Mouse (Mus musculus): ENCODE results near the gene Cracr2b. TPM values are rescaled to one million over a fixed set of nuclear protein-coding genes. Genes with fewer than 3 reads are reported as not detected.

The Cracr2b gene
- total and polyA plus RNA-seq, 2 experiments from 2014 or later, result 5.3 to 5.9 TPM

DNA sequence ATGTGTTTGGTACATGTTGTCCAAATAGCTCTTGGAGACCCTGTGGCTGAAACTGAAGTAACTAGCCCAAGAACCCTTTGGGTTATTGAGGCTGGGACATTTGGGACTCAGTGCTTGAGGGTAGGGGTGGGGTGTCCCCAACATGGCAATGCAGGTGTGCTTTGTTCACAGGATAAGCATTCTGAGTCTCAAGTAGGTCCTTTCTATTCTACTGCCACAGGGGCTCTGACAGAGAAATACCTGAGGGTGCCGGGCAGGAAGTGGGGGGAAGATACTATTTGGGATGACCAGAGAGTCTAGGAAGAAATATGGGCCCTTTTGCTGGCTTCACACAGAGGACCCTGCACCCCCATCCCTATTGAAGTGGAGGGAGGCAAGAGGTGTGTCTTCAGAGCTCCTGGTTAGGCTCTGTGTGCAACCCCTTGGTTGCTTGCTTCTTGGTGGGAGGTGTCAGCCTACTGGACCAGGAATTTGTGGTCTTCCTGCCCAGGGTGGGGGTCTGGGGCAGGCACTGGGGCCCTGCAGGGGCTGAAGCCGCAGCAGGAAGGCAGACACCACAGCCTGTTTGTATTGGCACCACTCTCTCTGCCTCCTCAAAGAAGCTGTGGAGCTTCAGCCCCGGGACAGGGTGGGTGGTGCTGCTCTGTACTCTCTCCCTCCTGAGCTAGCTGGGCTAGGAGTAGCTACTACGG, 16.8 kb downstream of the Cracr2b start:
- Histone ChIP-seq H3K4me3 (ENCODE audit: low read depth, low read length) (no peak overlapping the region), H3K36me3 (ENCODE audit: insufficient read depth, low read length) (peaks cover 1% of the 10 kb centered on the region), H3K9me3 (ENCODE audit: low read length) (no peaks in the 10 kb centered on the region), H3K4me1 (ENCODE audit: insufficient read depth, low read length) (peaks cover 10% of the 10 kb centered on the region), H3K27ac (ENCODE audit: low read depth, low read length) (no peak overlapping the region), H3K27me3 (ENCODE audit: insufficient read depth, low read length) (peaks cover 12% of the 10 kb centered on the region), H3K4me2 (ENCODE audit: low read depth, low read length, poor library complexity, severe bottlenecking) (no peak overlapping the region), H3K9ac (replicated peaks; ENCODE audit: low read length, poor library complexity, severe bottlenecking) (no peak overlapping the region)
- ATAC-seq (ENCODE audit: low FRiP score) (no peak), DNase-seq (ENCODE audit: low spot score) (no peak)
- TF ChIP-seq CTCF (IDR thresholded peaks at IDR 0.05), result no peak
- 75% methylated on average over 4 of the region's 4 CpGs for WGBS

DNA sequence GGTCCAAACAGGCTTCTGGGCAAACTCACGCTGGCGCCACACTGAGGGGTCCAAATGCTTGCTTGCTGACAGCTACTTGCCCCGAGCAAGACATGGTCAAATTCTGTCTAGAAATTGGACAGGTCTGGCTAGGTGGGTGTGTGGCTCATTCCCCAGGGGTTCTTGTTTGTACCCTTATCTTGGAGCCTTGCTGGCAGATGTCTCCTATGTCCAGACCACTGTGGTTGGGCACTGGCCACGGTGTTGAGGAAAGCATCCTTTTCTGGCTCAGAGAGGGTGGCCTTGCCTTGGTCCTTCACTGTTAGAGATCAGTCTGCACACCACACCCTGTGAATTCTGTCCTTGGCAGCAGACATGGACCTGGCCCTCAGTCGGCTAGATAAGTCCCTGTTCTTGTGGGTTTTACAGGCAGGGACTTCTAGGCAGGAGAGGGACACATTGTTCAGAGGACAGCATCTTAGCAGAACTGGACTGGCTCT, 17.4 kb downstream of the Cracr2b start:
- H3K4me1 ChIP-seq (ENCODE audit: insufficient read depth, low read length), result peaks cover 16% of the 10 kb centered on the region
- WGBS, result 70% methylated on average over 5 of the region's 5 CpGs

GRCm38 (mm10) chr7:141480842-141481497, 20.1 kb downstream of the Cracr2b start:
- Histone ChIP-seq H3K4me3 (ENCODE audit: low read depth, low read length) (peak overlapping the region; percentile 69), H3K4me2 (ENCODE audit: low read depth, low read length, poor library complexity, severe bottlenecking) (peak overlapping the region; percentile 83), H3K27ac (ENCODE audit: low read depth, low read length) (peak overlapping the region; percentile 81), H3K36me3 (ENCODE audit: insufficient read depth, low read length) (no peaks in the 10 kb centered on the region), H3K9me3 (ENCODE audit: low read length) (no peaks in the 10 kb centered on the region), H3K4me1 (ENCODE audit: insufficient read depth, low read length) (peaks cover 15% of the 10 kb centered on the region; the same call in 1 of the 2 replicates), H3K9ac (replicated peaks; ENCODE audit: low read length, poor library complexity, severe bottlenecking) (0 out of 2 replicates have a peak overlapping the region, but pooled peaks have one; percentile 37), H3K27me3 (ENCODE audit: insufficient read depth, low read length) (peaks cover 8% of the 10 kb centered on the region)
- peak; percentile 94 for TF ChIP-seq CTCF (IDR thresholded peaks at IDR 0.05)
- DNase-seq (ENCODE audit: low spot score), result peak; percentile 91
- WGBS, result 6% methylated on average over 10 of the region's 10 CpGs
- peak; percentile 48 for ATAC-seq (ENCODE audit: low FRiP score)

More for the DNA sequence above, 17.4 kb downstream of the Cracr2b start:
- Histone ChIP-seq H3K36me3 (ENCODE audit: insufficient read depth, low read length) (no peaks in the 10 kb centered on the region), H3K27ac (ENCODE audit: low read depth, low read length) (no peak overlapping the region), H3K9ac (replicated peaks; ENCODE audit: low read length, poor library complexity, severe bottlenecking) (no peak overlapping the region), H3K9me3 (ENCODE audit: low read length) (no peaks in the 10 kb centered on the region), H3K27me3 (ENCODE audit: insufficient read depth, low read length) (peaks cover 12% of the 10 kb centered on the region), H3K4me3 (ENCODE audit: low read depth, low read length) (no peak overlapping the region), H3K4me2 (ENCODE audit: low read depth, low read length, poor library complexity, severe bottlenecking) (no peak overlapping the region)
- no peak for TF ChIP-seq CTCF (IDR thresholded peaks at IDR 0.05)
- no peak for DNase-seq (ENCODE audit: low spot score)
- no peak for ATAC-seq (ENCODE audit: low FRiP score)

DNA sequence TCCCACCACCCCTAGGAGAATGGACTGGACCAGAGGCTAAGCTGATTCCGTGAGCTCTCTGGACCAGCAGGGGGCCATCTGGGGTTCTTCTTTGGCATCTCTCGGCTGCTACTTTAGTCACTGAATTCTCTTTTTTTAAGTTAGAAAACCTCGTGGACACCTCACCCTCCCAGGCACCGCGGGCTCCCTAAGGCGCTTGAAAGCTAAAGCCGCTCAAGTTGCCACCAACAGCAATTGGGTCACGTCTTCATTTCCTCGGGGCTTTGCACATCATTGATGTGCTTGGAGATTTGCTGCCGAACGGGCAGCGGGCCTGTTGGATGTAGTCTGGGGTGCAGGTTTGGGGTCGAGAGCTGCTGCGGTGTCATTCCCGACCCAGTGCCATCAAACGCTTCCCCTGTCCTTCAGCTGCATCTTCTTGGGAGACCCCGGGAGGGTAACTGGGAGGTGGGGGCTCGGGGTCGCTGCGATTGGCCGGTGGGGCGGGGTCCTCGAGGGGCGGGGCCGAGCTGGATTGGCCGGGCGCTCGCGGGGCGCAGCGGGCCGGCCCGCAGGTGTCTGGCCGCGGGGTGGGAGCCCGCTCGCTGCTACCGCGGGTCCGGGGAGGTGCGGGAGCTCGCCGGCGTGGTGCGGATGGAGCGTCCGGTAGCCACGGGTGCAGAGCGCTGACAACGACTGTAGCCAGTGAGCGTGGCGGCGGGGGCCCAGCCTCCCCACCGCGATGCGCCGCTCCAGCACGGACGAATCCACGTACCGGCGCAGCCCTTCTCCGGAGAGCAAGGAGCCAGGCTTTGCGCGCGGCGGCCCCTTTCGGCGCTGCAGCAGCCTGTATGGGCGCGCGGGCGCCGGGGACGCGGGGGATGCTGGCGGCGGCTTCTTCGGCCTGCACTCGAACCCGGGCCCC, 20.9 kb downstream of the Cracr2b start:
- H3K27ac ChIP-seq (ENCODE audit: low read depth, low read length), result peak overlapping the region; percentile 81
- peaks cover 15% of the 10 kb centered on the region; the same call in 1 of the 2 replicates for H3K4me1 ChIP-seq (ENCODE audit: insufficient read depth, low read length)
- ATAC-seq (ENCODE audit: low FRiP score), result peak; percentile 56
- no peaks in the 10 kb centered on the region for H3K9me3 ChIP-seq (ENCODE audit: low read length)
- peak overlapping the region; percentile 83 for H3K4me2 ChIP-seq (ENCODE audit: low read depth, low read length, poor library complexity, severe bottlenecking)
- H3K36me3 ChIP-seq (ENCODE audit: insufficient read depth, low read length), result no peaks in the 10 kb centered on the region
- DNase-seq (ENCODE audit: low spot score), result peak; percentile 74
- H3K27me3 ChIP-seq (ENCODE audit: insufficient read depth, low read length), result peaks cover 4% of the 10 kb centered on the region; the same call in 1 of the 2 replicates
- TF ChIP-seq CTCF (IDR thresholded peaks at IDR 0.05), result peak; percentile 65
- H3K9ac ChIP-seq (replicated peaks; ENCODE audit: low read length, poor library complexity, severe bottlenecking), result peak overlapping the region; percentile 79
- peak overlapping the region; percentile 69 for H3K4me3 ChIP-seq (ENCODE audit: low read depth, low read length)
- WGBS, result 1% methylated on average over 78 of the region's 81 CpGs

DNA sequence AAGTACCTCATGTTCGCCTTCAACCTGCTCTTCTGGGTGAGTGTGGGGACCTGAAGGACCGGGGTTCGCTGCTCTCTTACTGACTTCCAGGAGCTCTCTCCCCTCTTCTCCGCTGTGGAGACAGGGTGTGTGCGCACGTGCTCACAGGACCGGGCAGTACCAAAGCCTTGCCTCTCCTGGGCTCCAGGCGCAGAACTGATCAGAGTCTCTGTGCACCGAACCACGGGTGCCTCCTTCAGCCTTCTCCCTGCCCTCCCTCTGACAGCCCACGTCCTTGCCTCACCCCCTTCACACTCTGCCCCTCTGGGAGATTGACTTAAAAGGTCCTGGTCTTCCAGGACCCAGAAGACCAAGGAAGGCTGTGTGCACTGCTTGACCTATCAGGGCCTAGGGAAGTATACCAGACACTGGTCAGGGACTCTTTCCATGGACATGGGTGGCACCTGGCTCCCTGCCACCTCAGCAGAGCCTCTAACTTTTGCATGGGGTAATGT, 21.7 kb downstream of the Cracr2b start:
- Histone ChIP-seq H3K9me3 (ENCODE audit: low read length) (no peaks in the 10 kb centered on the region), H3K4me3 (ENCODE audit: low read depth, low read length) (peak overlapping the region; percentile 69), H3K4me2 (ENCODE audit: low read depth, low read length, poor library complexity, severe bottlenecking) (peak overlapping the region; percentile 83), H3K27me3 (ENCODE audit: insufficient read depth, low read length) (no peaks in the 10 kb centered on the region), H3K27ac (ENCODE audit: low read depth, low read length) (peak overlapping the region; percentile 81), H3K9ac (replicated peaks; ENCODE audit: low read length, poor library complexity, severe bottlenecking) (peak overlapping the region; percentile 79), H3K4me1 (ENCODE audit: insufficient read depth, low read length) (peaks cover 15% of the 10 kb centered on the region; the same call in 1 of the 2 replicates), H3K36me3 (ENCODE audit: insufficient read depth, low read length) (no peaks in the 10 kb centered on the region)
- WGBS, result 2% methylated on average over 11 of the region's 11 CpGs
- peak; percentile 6; the same call in 1 of the 2 replicates for ATAC-seq (ENCODE audit: low FRiP score)
- TF ChIP-seq CTCF (IDR thresholded peaks at IDR 0.05), result no peak
- no peak for DNase-seq (ENCODE audit: low spot score)
